14 mouse cellular contexts compared by ENCODE assay signal in the genomic region with DNA sequence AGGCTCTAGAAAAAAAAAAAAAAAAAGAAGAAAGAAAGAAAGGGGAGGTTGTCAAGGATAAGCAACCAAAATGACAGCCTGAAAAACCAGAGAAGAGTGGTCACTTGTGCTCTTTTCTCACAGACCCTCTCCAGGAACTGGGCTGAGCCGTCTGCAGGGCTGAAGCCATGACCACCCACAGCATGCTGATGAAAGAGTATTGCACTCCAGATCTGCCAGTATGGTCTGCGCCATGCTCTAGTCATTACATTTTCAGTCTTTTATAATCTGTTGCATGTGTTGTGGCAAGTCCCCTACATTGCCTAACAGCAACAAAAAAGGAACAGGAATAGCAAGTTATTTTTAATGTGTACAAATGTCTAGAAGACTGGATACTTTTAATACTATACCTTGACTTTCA.
"Had no signal": no experiment of that assay in that cellular context is flagged by ENCODE, and none has a peak within 500 bp of the region (broad histone marks: within the 10 kb centered on the region; RNA-seq: fewer than 3 reads in every experiment).

No protein-coding gene starts in this region.

- H3K9ac ChIP-seq: limb, embryonic 12.5 days; midbrain, embryonic 15.5 days; neural tube, embryonic 13.5 days had no signal

- H3K4me2 ChIP-seq: limb, embryonic 12.5 days; liver, embryonic 11.5 days; midbrain, embryonic 15.5 days; neural tube, embryonic 13.5 days had no signal

- H3K4me3 ChIP-seq: limb, embryonic 12.5 days; midbrain, embryonic 15.5 days; neural tube, embryonic 13.5 days had no signal

- H3K27me3 ChIP-seq: limb, embryonic 12.5 days; midbrain, embryonic 15.5 days; neural tube, embryonic 13.5 days had no signal

- H3K9me3 ChIP-seq: limb, embryonic 12.5 days; midbrain, embryonic 15.5 days; neural tube, embryonic 13.5 days had no signal

- H3K4me1 ChIP-seq: limb, embryonic 12.5 days; midbrain, embryonic 15.5 days; neural tube, embryonic 13.5 days had no signal

- H3K36me3 ChIP-seq: midbrain, embryonic 15.5 days had no signal

- DNase-seq: kidney, adult 8-10 months; kidney, postnatal 25 days; lung, postnatal 10 days; retina, postnatal 1 day; right cerebral cortex, postnatal 4 days; spleen, adult 18-20 months; thymus, adult 2 months; thymus, postnatal 25 days had no signal

- H3K27ac ChIP-seq: limb, embryonic 12.5 days; midbrain, embryonic 15.5 days; neural tube, embryonic 13.5 days had no signal

- ATAC-seq: inflammation-experienced regulatory T-cells, adult 6 months; intestine, postnatal 0 days; midbrain, embryonic 15.5 days had no signal
